Mouse (Mus musculus): ENCODE measurements around the gene Rtn3.

Gene Rtn3

GRCm38 (mm10) chr19:7381906-7382247 is 101.2 kb downstream of the Rtn3 start:
- no peak for DNase-seq (ENCODE audit: low read depth)

DNA sequence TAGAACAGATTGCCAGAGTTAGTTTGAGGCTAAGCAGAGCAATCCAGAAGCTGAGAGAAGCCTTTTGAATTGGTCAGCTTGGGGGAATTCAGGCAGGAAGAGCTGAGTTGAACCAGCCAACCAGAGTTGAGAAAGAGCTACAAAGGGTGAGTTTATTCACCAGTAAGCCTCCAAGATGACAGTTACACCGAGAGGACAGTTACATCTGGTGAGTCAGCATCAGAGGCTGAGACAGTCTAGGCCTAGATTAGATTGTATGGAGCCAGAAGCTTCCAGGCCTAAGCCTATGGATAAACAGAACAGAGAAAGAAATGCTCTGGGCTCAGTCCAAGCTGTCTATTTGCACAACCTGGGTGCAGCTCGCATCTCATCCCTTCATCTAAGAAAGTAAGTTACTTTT is 105.4 kb downstream of the Rtn3 start:
- no peak for DNase-seq (ENCODE audit: low read depth)
